In genomic region chr15:100422476-100422875, GRCm38 (mm10) we compare ENCODE assay signal across 8 mouse cellular contexts. TPM values are rescaled to one million over a fixed set of nuclear protein-coding genes. Genes with fewer than 3 reads are reported as not detected.
A peak's percentile ranks its signal among the peaks of the same experiment; 100 is the strongest.
DNase-seq lines count a peak whose midpoint lies in the region; ATAC-seq and TF ChIP-seq lines count a peak whose summit lies in the region.
"Had no signal": no experiment of that assay in that cellular context is flagged by ENCODE, and none has a peak within 500 bp of the region (broad histone marks: within the 10 kb centered on the region; RNA-seq: fewer than 3 reads in every experiment).

No protein-coding gene starts in this region.

- H3K4me2 ChIP-seq in limb, embryonic 14.5 days (replicated peaks; ENCODE audit: low read depth, low read length, severe bottlenecking) = peak overlapping the region; percentile 89
- H3K4me2 ChIP-seq in neural tube, embryonic 13.5 days = peak overlapping the region; percentile 80

- no peaks in the 10 kb centered on the region for H3K36me3 ChIP-seq in limb, embryonic 14.5 days (ENCODE audit: control insufficient read depth, insufficient read depth, low read length)
- H3K36me3 ChIP-seq in neural tube, embryonic 13.5 days = no peaks in the 10 kb centered on the region

- TF ChIP-seq CTCF in lung, adult 2 months (IDR thresholded peaks at IDR 0.05; ENCODE audit: insufficient read depth, low read length) = no peak
- TF ChIP-seq CTCF in embryonic fibroblast, embryonic 13.5 days (IDR thresholded peaks at IDR 0.05; ENCODE audit: borderline replicate concordance, insufficient read depth, low read length) = no peak

- TF ChIP-seq POLR2A in lung, adult 2 months (IDR thresholded peaks at IDR 0.05; ENCODE audit: borderline replicate concordance, extremely low read depth, low read depth, low read length) = no peak
- no peak for TF ChIP-seq POLR2A in embryonic fibroblast, embryonic 13.5 days (IDR thresholded peaks at IDR 0.05; ENCODE audit: low read depth, low read length)
- no peak for TF ChIP-seq POLR2A in limb, embryonic 14.5 days (IDR thresholded peaks at IDR 0.05; ENCODE audit: borderline replicate concordance, extremely low read depth, insufficient read depth, insufficient read length)

- H3K9ac ChIP-seq in limb, embryonic 14.5 days (ENCODE audit: low read depth, low read length, severe bottlenecking) = peak overlapping the region; percentile 84
- H3K9ac ChIP-seq in neural tube, embryonic 13.5 days = peak overlapping the region; percentile 97

- no peak for DNase-seq in lung, adult 2 months
- no peak for DNase-seq in lung, adult 18-20 months
- DNase-seq in ZHBTc4 (ENCODE audit: low read depth, low spot score) = peak; percentile 53
- no peak for DNase-seq in limb, embryonic 14.5 days (ENCODE audit: low spot score)
- DNase-seq in frontal cortex, adult 2 months (ENCODE audit: extremely low spot score in 1 of 2, low spot score in 1 of 2) = no peak

- no peaks in the 10 kb centered on the region for H3K9me3 ChIP-seq in limb, embryonic 14.5 days (ENCODE audit: control insufficient read depth, low read length)
- no peaks in the 10 kb centered on the region for H3K9me3 ChIP-seq in neural tube, embryonic 13.5 days

- peak overlapping the region; percentile 38 for H3K27ac ChIP-seq in embryonic fibroblast, embryonic 13.5 days (ENCODE audit: insufficient read depth, low read length)
- H3K27ac ChIP-seq in limb, embryonic 14.5 days (replicated peaks; ENCODE audit: low read depth, low read length) = no peak overlapping the region
- peak overlapping the region; percentile 52 for H3K27ac ChIP-seq in neural tube, embryonic 13.5 days (replicated peaks)

- WGBS in lung, adult 2 months = under 1% methylated on average over 44 of the region's 44 CpGs
- WGBS in limb, embryonic 14.5 days = under 1% methylated on average over 28 of the region's 44 CpGs
- under 1% methylated on average over 43 of the region's 44 CpGs for WGBS in neural tube, embryonic 13.5 days

- H3K4me3 ChIP-seq in lung, adult 2 months (replicated peaks; ENCODE audit: extremely low read depth, low read depth, low read length) = peak overlapping the region; percentile 79
- H3K4me3 ChIP-seq in embryonic fibroblast, embryonic 13.5 days (ENCODE audit: insufficient read depth, low read length) = peak overlapping the region; percentile 93
- peak overlapping the region; percentile 93 for H3K4me3 ChIP-seq in limb, embryonic 14.5 days (replicated peaks; ENCODE audit: low read length)
- H3K4me3 ChIP-seq in neural tube, embryonic 13.5 days = peak overlapping the region; percentile 91

- peak; percentile 38; the same call in 1 of the 2 replicates for ATAC-seq in limb, embryonic 14.5 days (ENCODE audit: low FRiP score, low read depth)
- ATAC-seq in neural tube, embryonic 13.5 days (ENCODE audit: low read depth) = peak; percentile 85

- H3K27me3 ChIP-seq in limb, embryonic 14.5 days (ENCODE audit: control insufficient read depth, insufficient read depth, low read length) = no peaks in the 10 kb centered on the region
- H3K27me3 ChIP-seq in neural tube, embryonic 13.5 days = peaks cover 29% of the 10 kb centered on the region

- peaks cover 7% of the 10 kb centered on the region for H3K4me1 ChIP-seq in lung, adult 2 months (ENCODE audit: control insufficient read depth, insufficient read depth, low read length)
- peaks cover 17% of the 10 kb centered on the region for H3K4me1 ChIP-seq in embryonic fibroblast, embryonic 13.5 days (ENCODE audit: control insufficient read depth, insufficient read depth, low read length)
- H3K4me1 ChIP-seq in limb, embryonic 14.5 days (ENCODE audit: control insufficient read depth, insufficient read depth, low read length) = peaks cover 18% of the 10 kb centered on the region
- peaks cover 58% of the 10 kb centered on the region for H3K4me1 ChIP-seq in neural tube, embryonic 13.5 days (replicated peaks)

RNA-seq across cellular contexts. Expression of gene Gm5475, which starts 0.5 kb away (rescaled TPM):
- not detected in 2 replicates for polyA plus RNA-seq in lung, adult 2 months (2012; rRNA removed)
- not detected in 2 replicates for polyA plus RNA-seq in embryonic fibroblast, embryonic 13.5 days (2011; ENCODE audit: insufficient read length, low read depth, missing spikeins)
- polyA plus RNA-seq in limb, embryonic 14.5 days (2012; rRNA removed) = 0.03 and 0.04 TPM in 2 replicates
- polyA plus RNA-seq in limb, embryonic 14.5 days (2014; fragmentation: Nextera tagmentation; extraction: Ambion mirVana) = 0.12 TPM in 1 of 2 replicates, not detected in the other
- polyA plus RNA-seq in neural tube, embryonic 13.5 days (2015; fragmentation: Nextera tagmentation; extraction: Ambion mirVana) = 0.10 TPM in 1 of 2 replicates, not detected in the other
- polyA plus RNA-seq in frontal cortex, adult 2 months (2012; rRNA removed) = 0.06 TPM in 1 of 2 replicates, not detected in the other

RNA-seq across cellular contexts. Expression of gene Slc11a2, which starts 2.4 kb away (rescaled TPM):
- 35.5 and 53.2 TPM in 2 replicates for polyA plus RNA-seq in lung, adult 2 months (2012; rRNA removed)
- 40.3 and 48.5 TPM in 2 replicates for polyA plus RNA-seq in embryonic fibroblast, embryonic 13.5 days (2011; ENCODE audit: insufficient read length, low read depth, missing spikeins)
- 30.3 and 41.1 TPM in 2 replicates for polyA plus RNA-seq in limb, embryonic 14.5 days (2012; rRNA removed)
- polyA plus RNA-seq in limb, embryonic 14.5 days (2014; fragmentation: Nextera tagmentation; extraction: Ambion mirVana) = 20.4 TPM in 2 replicates
- 22.3 and 23.4 TPM in 2 replicates for polyA plus RNA-seq in neural tube, embryonic 13.5 days (2015; fragmentation: Nextera tagmentation; extraction: Ambion mirVana)
- 47.1 and 47.7 TPM in 2 replicates for polyA plus RNA-seq in frontal cortex, adult 2 months (2012; rRNA removed)

RNA-seq across cellular contexts. Expression of gene Letmd1, which starts 46.3 kb away (rescaled TPM):
- 32.6 and 44.4 TPM in 2 replicates for polyA plus RNA-seq in lung, adult 2 months (2012; rRNA removed)
- 22.6 and 27.4 TPM in 2 replicates for polyA plus RNA-seq in embryonic fibroblast, embryonic 13.5 days (2011; ENCODE audit: insufficient read length, low read depth, missing spikeins)
- polyA plus RNA-seq in limb, embryonic 14.5 days (2012; rRNA removed) = 62.4 and 72.0 TPM in 2 replicates
- 27.9 and 29.8 TPM in 2 replicates for polyA plus RNA-seq in limb, embryonic 14.5 days (2014; fragmentation: Nextera tagmentation; extraction: Ambion mirVana)
- 54.0 and 57.9 TPM in 2 replicates for polyA plus RNA-seq in neural tube, embryonic 13.5 days (2015; fragmentation: Nextera tagmentation; extraction: Ambion mirVana)
- polyA plus RNA-seq in frontal cortex, adult 2 months (2012; rRNA removed) = 92.5 and 101 TPM in 2 replicates

RNA-seq across cellular contexts. Expression of gene Higd1c, which starts 58.1 kb away (rescaled TPM):
- polyA plus RNA-seq in lung, adult 2 months (2012; rRNA removed) = not detected in 2 replicates
- not detected in 2 replicates for polyA plus RNA-seq in embryonic fibroblast, embryonic 13.5 days (2011; ENCODE audit: insufficient read length, low read depth, missing spikeins)
- polyA plus RNA-seq in limb, embryonic 14.5 days (2012; rRNA removed) = not detected in 2 replicates
- polyA plus RNA-seq in limb, embryonic 14.5 days (2014; fragmentation: Nextera tagmentation; extraction: Ambion mirVana) = not detected in 2 replicates
- polyA plus RNA-seq in neural tube, embryonic 13.5 days (2015; fragmentation: Nextera tagmentation; extraction: Ambion mirVana) = 3.1 and 3.2 TPM in 2 replicates
- not detected in 2 replicates for polyA plus RNA-seq in frontal cortex, adult 2 months (2012; rRNA removed)
- polyA plus RNA-seq: gonadal fat pad, adult 2 months had no signal
